Mouse (Mus musculus): ENCODE data around the gene Tppp3. TPM values are rescaled to one million over a fixed set of nuclear protein-coding genes. Genes with fewer than 3 reads are reported as not detected.

The Tppp3 gene
- total RNA-seq, 1 experiment, result 17.3 TPM

DNA sequence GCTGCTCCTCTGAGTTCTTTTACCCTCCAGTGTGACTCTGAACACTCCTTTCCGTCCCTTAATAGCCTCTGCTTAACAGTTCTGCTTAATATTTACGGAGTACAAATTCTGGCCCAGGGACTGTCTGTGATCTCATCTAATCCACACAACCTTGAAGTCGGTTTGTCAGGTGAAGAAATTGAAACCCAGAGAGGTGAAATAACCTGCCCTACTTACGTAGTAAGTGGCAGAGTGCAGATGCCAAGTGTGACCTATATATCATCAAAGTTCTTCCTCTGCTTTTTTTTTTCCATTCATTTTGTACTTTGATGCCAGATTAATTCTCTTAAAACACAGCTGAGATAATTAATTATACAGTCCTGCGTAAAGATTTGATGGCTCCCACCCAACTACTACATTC is 37.2 kb downstream of the Tppp3 start:
- H3K27ac ChIP-seq (ENCODE audit: insufficient read depth, low read depth, low read length, poor library complexity, severe bottlenecking), result no peak overlapping the region

DNA sequence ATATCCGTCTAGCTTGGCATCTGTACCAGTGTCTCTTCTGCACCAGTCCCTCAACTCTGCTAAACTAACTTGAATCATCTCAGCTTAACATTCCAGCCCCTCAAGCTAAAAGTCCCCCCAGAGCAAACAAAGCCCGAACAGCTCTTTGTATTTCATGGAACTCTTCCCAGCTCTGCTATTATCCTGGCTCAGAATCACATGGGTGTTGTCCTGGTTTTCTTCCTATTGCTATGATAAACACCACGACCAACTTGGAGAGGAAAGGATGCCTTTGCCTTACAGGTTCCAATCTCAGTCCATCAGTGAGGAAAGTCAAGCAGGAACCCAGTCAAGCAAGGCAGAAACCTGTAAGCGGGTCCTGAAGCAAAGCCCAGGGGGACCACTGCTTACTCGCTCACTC is 37.8 kb downstream of the Tppp3 start:
- H3K9ac ChIP-seq (ENCODE audit: insufficient read depth, low read depth, low read length, poor library complexity, severe bottlenecking), result no peak overlapping the region
- TF ChIP-seq MAFK (IDR thresholded peaks at IDR 0.05; ENCODE audit: insufficient read depth, low read depth, low read length), result no peak
- no peak for TF ChIP-seq CHD2 (IDR thresholded peaks at IDR 0.05; ENCODE audit: low read depth, low read length)
- DNase-seq (ENCODE audit: low read depth, low spot score), result no peak
- peaks cover 3 to 9% of the 10 kb centered on the region in 2 experiments; a peak in 3 of 4 replicates for H3K4me1 ChIP-seq (ENCODE audit: control insufficient read depth in 2 of 2, insufficient read depth in 2 of 2, low read length in 2 of 2, poor library complexity in 1 of 2)
- in situ Hi-C loops (cut with MboI; ENCODE audit: low sequenced_read_pairs in 2 of 2, unreplicated experiment in 2 of 2), result no loop called here
- H3K36me3 ChIP-seq (ENCODE audit: control insufficient read depth, insufficient read depth, low read length, poor library complexity, severe bottlenecking), result no peaks in the 10 kb centered on the region
- H3K27ac ChIP-seq (ENCODE audit: insufficient read depth, low read depth, low read length, poor library complexity, severe bottlenecking), result no peak overlapping the region
- H3K4me3 ChIP-seq (ENCODE audit: insufficient read depth in 1 of 2, low read depth in 1 of 2, low read length in 2 of 2, poor library complexity in 1 of 2, severe bottlenecking in 1 of 2), result no peak overlapping the region
- no peaks in the 10 kb centered on the region for H3K9me3 ChIP-seq (ENCODE audit: control insufficient read depth, insufficient read depth, low read depth, low read length)

More for the DNA sequence above, 37.2 kb downstream of the Tppp3 start:
- Histone ChIP-seq H3K9me3 (ENCODE audit: control insufficient read depth, insufficient read depth, low read depth, low read length) (no peaks in the 10 kb centered on the region), H3K4me1 (ENCODE audit: control insufficient read depth in 2 of 2, insufficient read depth in 2 of 2, low read length in 2 of 2, poor library complexity in 1 of 2) (peaks cover 3 to 9% of the 10 kb centered on the region in 2 experiments; a peak in 3 of 4 replicates), H3K36me3 (ENCODE audit: control insufficient read depth, insufficient read depth, low read length, poor library complexity, severe bottlenecking) (no peaks in the 10 kb centered on the region), H3K9ac (ENCODE audit: insufficient read depth, low read depth, low read length, poor library complexity, severe bottlenecking) (no peak overlapping the region), H3K4me3 (ENCODE audit: insufficient read depth in 1 of 2, low read depth in 1 of 2, low read length in 2 of 2, poor library complexity in 1 of 2, severe bottlenecking in 1 of 2) (no peak overlapping the region)
- in situ Hi-C loops (cut with MboI; ENCODE audit: low sequenced_read_pairs in 2 of 2, unreplicated experiment in 2 of 2), result no loop called here
- TF ChIP-seq HCFC1 (IDR thresholded peaks at IDR 0.05; ENCODE audit: borderline replicate concordance, insufficient read depth, low read length) (no peak), CHD2 (IDR thresholded peaks at IDR 0.05; ENCODE audit: low read depth, low read length) (no peak), MAFK (IDR thresholded peaks at IDR 0.05; ENCODE audit: insufficient read depth, low read depth, low read length) (no peak), ZC3H11A (IDR thresholded peaks at IDR 0.05; ENCODE audit: borderline replicate concordance, low read depth, low read length) (no peak), ZNF384 (IDR thresholded peaks at IDR 0.05; ENCODE audit: low read depth, low read length) (no peak)
- DNase-seq (ENCODE audit: low read depth, low spot score), result no peak

DNA sequence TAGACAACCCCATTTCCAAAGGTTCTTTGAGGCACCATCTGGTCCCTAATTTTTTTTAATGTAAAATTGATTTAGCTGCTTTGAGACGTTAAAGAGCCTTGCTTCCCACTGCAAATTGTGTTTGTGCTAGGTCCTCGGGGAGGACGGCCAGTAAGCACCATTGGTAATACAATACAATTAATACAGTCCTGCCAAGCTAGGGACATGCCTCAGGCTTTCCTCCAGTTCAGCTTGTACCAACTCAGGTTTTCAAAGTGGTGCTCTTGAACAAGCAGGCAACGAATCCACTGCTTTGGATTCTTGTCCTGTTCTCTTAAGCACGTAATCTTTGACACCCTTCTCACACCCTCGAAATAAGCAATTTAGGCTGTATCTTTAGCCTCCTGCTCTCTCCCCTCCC is 38.3 kb downstream of the Tppp3 start:
- Histone ChIP-seq H3K36me3 (ENCODE audit: control insufficient read depth, insufficient read depth, low read length, poor library complexity, severe bottlenecking) (no peaks in the 10 kb centered on the region), H3K4me3 (ENCODE audit: insufficient read depth in 1 of 2, low read depth in 1 of 2, low read length in 2 of 2, poor library complexity in 1 of 2, severe bottlenecking in 1 of 2) (no peak overlapping the region), H3K27ac (ENCODE audit: insufficient read depth, low read depth, low read length, poor library complexity, severe bottlenecking) (no peak overlapping the region), H3K9me3 (ENCODE audit: control insufficient read depth, insufficient read depth, low read depth, low read length) (no peaks in the 10 kb centered on the region), H3K9ac (ENCODE audit: insufficient read depth, low read depth, low read length, poor library complexity, severe bottlenecking) (no peak overlapping the region), H3K4me1 (ENCODE audit: control insufficient read depth in 2 of 2, insufficient read depth in 2 of 2, low read length in 2 of 2, poor library complexity in 1 of 2) (peaks cover 3 to 9% of the 10 kb centered on the region in 2 experiments; a peak in 3 of 4 replicates)
- TF ChIP-seq ZNF384 (IDR thresholded peaks at IDR 0.05; ENCODE audit: low read depth, low read length) (no peak), CHD2 (IDR thresholded peaks at IDR 0.05; ENCODE audit: low read depth, low read length) (no peak), ZC3H11A (IDR thresholded peaks at IDR 0.05; ENCODE audit: borderline replicate concordance, low read depth, low read length) (no peak), HCFC1 (IDR thresholded peaks at IDR 0.05; ENCODE audit: borderline replicate concordance, insufficient read depth, low read length) (no peak), MAFK (IDR thresholded peaks at IDR 0.05; ENCODE audit: insufficient read depth, low read depth, low read length) (no peak)
- no peak for DNase-seq (ENCODE audit: low read depth, low spot score)
- in situ Hi-C loops (cut with MboI; ENCODE audit: low sequenced_read_pairs in 2 of 2, unreplicated experiment in 2 of 2), result no loop called here

DNA sequence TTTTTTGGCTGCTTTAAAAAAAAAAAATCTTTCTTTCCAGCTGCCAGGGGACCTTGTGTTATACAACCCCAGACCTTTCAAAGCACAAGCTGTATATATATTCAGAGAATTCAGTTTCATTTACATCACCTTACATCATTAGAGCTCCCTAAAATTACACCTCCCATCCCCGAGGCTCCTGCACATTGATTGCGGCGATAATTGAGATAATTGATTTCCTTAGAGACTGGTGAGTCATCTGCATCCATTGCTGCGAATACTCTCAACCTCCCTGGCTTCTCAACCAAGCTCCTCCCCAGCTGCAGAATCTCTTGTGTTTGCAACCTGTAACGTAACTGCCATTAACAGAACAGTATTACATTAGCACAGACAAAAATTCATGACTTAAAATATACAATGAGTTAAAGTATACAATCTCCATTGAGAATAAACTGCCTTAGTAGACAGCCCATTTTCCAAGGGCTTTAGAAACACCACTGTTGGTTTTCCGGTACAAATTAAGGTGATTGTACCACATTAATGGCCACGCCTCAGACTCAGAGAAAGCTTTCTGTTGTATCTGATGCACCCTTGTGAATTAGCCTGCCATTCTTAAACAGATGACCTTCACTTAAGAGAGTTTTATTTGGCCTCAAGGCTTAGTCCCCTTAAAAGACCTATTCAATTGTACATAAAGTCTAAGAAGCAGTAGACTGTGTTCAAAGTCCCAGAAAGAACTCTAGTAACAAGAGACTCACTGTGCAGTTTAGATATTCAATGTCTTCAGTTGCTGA is 39.4 kb downstream of the Tppp3 start:
- in situ Hi-C loops (cut with MboI; ENCODE audit: low sequenced_read_pairs in 2 of 2, unreplicated experiment in 2 of 2), result no loop called here
- Histone ChIP-seq H3K4me1 (ENCODE audit: control insufficient read depth in 2 of 2, insufficient read depth in 2 of 2, low read length in 2 of 2, poor library complexity in 1 of 2) (peaks cover 3 to 9% of the 10 kb centered on the region in 2 experiments; a peak in 3 of 4 replicates), H3K4me3 (ENCODE audit: insufficient read depth in 1 of 2, low read depth in 1 of 2, low read length in 2 of 2, poor library complexity in 1 of 2, severe bottlenecking in 1 of 2) (no peak overlapping the region), H3K9ac (ENCODE audit: insufficient read depth, low read depth, low read length, poor library complexity, severe bottlenecking) (no peak overlapping the region), H3K27ac (ENCODE audit: insufficient read depth, low read depth, low read length, poor library complexity, severe bottlenecking) (no peak overlapping the region), H3K9me3 (ENCODE audit: control insufficient read depth, insufficient read depth, low read depth, low read length) (no peaks in the 10 kb centered on the region), H3K36me3 (ENCODE audit: control insufficient read depth, insufficient read depth, low read length, poor library complexity, severe bottlenecking) (no peaks in the 10 kb centered on the region)
- DNase-seq (ENCODE audit: low read depth, low spot score), result no peak
- no peak for TF ChIP-seq HCFC1 (IDR thresholded peaks at IDR 0.05; ENCODE audit: borderline replicate concordance, insufficient read depth, low read length)
- TF ChIP-seq ZC3H11A (IDR thresholded peaks at IDR 0.05; ENCODE audit: borderline replicate concordance, low read depth, low read length), result no peak
- no peak for TF ChIP-seq MAFK (IDR thresholded peaks at IDR 0.05; ENCODE audit: insufficient read depth, low read depth, low read length)
- no peak for TF ChIP-seq ZNF384 (IDR thresholded peaks at IDR 0.05; ENCODE audit: low read depth, low read length)
- TF ChIP-seq CHD2 (IDR thresholded peaks at IDR 0.05; ENCODE audit: low read depth, low read length), result no peak

All from ES-E14 (cell line).